Mouse (Mus musculus) testis, adult 2 months (tissue): ENCODE data around the gene Fbxo4. TPM values are rescaled to one million over a fixed set of nuclear protein-coding genes. Genes with fewer than 3 reads are reported as not detected.
A peak's percentile ranks its signal among the peaks of the same experiment; 100 is the strongest.

ENCODE experiments used
- H3K27ac ChIP-seq: fragments of 200-500 bp; 2 replicates; pipeline ENCODE4 v1.5.1; 2012; ENCODE audit warnings: low read depth, low read length; ENCODE audit not compliant: control insufficient read depth, insufficient read depth
- H3K27me3 ChIP-seq: fragments of 200-500 bp; 2 replicates; pipeline ENCODE4 v1.6.1; 2012; ENCODE audit warnings: mild to moderate bottlenecking, low read length, moderate library complexity; ENCODE audit not compliant: control insufficient read depth, insufficient read depth
- H3K36me3 ChIP-seq: fragments of 200-500 bp; 2 replicates; pipeline ENCODE4 v1.6.1; 2012; ENCODE audit warnings: mild to moderate bottlenecking, low read length; ENCODE audit not compliant: control insufficient read depth, insufficient read depth
- H3K4me1 ChIP-seq: fragments of 200-500 bp; 2 replicates; pipeline ENCODE4 v1.6.1; 2012; ENCODE audit warnings: low read length; ENCODE audit not compliant: control insufficient read depth, insufficient read depth
- H3K4me3 ChIP-seq: fragments of 200-500 bp; 2 replicates; pipeline ENCODE4 v1.5.1; 2012; ENCODE audit warnings: low read depth, mild to moderate bottlenecking, low read length, moderate library complexity, mixed read lengths; ENCODE audit not compliant: control insufficient read depth
- CTCF ChIP-seq: fragments of 200-500 bp; IDR thresholded peaks from 2 replicates; pipeline ENCODE4 v1.5.1; 2012; ENCODE audit warnings: low read depth, mild to moderate bottlenecking, inconsistent platforms, low read length, moderate library complexity; ENCODE audit not compliant: control insufficient read depth, insufficient read depth, insufficient replicate concordance
- POLR2A ChIP-seq: fragments of 200-500 bp; IDR thresholded peaks from 2 replicates; pipeline ENCODE4 v1.6.1; 2012; ENCODE audit warnings: low read depth, mild to moderate bottlenecking, inconsistent platforms, low read length, moderate library complexity; ENCODE audit not compliant: control insufficient read depth
- polyA plus RNA-seq: library from polyadenylated mRNA; depleted of rRNA; stranded (reverse); fragments of >200 nt; gene quantifications from 2 replicates; pipeline ENCODE4 v1.2.3, GENCODE M21; 2012

The Fbxo4 gene
- polyA plus RNA-seq, 1 experiment: 8.9 TPM

DNA sequence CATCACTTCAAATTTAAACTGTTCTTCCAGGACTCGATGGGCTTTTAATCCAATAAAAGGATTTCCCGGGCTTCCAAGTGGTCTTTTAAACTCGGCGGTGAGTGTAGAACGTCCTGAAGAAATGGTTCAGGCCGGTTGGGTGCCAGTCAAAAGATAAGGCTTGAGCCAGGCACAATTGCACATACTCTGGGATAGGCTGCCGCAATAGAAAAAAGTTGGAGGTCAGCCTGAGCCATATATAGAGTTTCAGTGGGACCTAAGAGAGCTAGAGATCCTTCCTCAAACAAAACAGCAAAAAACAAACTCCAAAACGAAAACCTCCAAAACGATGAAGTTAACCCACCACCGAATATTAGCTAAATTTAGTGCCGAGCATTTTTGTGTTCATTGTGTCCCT lies 46.1 kb upstream of the Fbxo4 start:
- H3K27ac ChIP-seq: no peak overlapping the region
- TF ChIP-seq POLR2A (no peak), CTCF (no peak)
- H3K4me3 ChIP-seq: no peak overlapping the region
- no peaks in the 10 kb centered on the region for H3K27me3 ChIP-seq
- H3K4me1 ChIP-seq: peaks cover 9% of the 10 kb centered on the region
- H3K36me3 ChIP-seq: no peaks in the 10 kb centered on the region

DNA sequence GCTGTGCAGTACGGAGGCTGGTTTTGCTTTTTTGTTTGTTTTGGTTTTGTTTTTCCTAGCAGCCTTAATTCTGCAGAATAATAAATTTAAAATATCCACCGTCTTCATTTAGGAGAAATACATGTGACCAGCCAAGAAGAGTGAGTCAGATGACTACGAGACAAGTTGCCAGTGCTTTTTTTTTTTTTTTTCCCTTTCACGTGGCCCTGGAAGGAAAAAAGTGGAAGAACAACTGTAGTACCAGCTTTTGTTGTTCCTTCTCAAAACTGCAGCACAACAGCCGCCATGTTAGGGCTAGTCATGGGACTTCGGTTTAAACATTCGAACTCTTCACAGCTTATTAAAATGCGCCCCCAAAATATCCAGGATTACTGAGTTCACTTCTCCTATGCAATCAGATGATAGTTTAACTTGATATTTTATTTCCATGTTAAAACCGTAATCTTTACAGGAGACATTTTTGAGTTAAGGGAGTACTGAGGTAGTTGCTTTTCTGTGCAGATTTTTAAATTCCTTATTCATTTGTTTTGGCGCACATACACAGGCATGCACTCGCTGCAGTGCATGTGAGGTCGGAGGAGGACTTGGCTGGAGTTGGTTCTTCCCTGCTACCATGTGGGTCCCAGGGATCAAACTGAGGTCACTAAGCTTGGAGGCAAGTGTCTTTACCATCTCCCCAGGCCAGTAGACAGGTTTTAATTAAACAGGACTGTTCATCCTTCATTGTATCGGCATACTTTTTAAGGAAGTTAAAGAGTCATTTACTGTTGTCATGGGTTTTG lies 45.5 kb upstream of the Fbxo4 start:
- Histone ChIP-seq H3K36me3 (no peaks in the 10 kb centered on the region), H3K27ac (no peak overlapping the region)
- TF ChIP-seq CTCF: no peak
- TF ChIP-seq POLR2A: no peak

DNA sequence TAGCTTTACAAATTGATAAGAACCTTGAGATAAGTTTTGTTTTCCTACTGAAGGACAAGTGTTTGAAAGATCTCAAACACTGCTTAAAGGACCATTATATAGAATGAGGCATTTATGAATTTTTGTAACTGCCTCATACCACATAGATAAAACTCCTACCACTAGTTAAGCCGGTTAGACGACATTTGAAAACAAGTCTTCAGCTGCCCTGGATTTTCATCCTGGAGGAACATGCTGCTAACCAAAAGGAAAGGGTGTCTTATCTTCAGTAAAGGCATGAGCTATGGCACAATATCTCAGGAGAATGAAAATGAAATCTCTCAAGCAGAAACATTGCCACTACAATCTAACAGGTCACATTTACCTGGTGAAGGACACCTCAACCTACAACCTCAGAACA lies 44.4 kb upstream of the Fbxo4 start:
- Histone ChIP-seq H3K36me3 (no peaks in the 10 kb centered on the region), H3K27me3 (no peaks in the 10 kb centered on the region), H3K4me3 (no peak overlapping the region), H3K27ac (no peak overlapping the region), H3K4me1 (peaks cover 9% of the 10 kb centered on the region)
- TF ChIP-seq CTCF (no peak), POLR2A (no peak)

More for the DNA sequence above, 45.5 kb upstream of the Fbxo4 start:
- Histone ChIP-seq H3K4me1 (peaks cover 9% of the 10 kb centered on the region), H3K27me3 (no peaks in the 10 kb centered on the region), H3K4me3 (no peak overlapping the region)

DNA sequence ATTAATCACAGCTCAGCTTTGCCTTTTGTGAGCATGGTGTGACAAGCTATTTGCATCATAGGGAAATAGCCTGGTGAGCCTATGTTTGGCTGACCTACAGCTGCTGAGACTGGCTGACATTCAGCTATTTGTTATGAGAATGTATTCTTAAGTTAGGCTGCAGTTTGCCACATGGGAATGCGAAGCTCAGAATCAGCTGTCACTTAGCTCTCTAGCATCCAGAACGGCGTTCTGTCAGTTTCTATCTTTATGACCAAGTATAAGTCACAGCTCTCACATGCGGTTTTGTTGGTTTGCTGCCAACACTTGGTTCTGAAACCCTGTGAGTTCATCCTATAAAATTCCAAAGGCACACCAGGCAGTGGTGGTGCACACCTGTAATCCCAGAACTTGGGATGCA lies 41.3 kb upstream of the Fbxo4 start:
- TF ChIP-seq CTCF (no peak), POLR2A (no peak)
- Histone ChIP-seq H3K4me1 (peaks cover 2% of the 10 kb centered on the region; the same call in 1 of the 2 replicates), H3K27me3 (no peaks in the 10 kb centered on the region), H3K27ac (no peak overlapping the region), H3K4me3 (no peak overlapping the region), H3K36me3 (no peaks in the 10 kb centered on the region)

DNA sequence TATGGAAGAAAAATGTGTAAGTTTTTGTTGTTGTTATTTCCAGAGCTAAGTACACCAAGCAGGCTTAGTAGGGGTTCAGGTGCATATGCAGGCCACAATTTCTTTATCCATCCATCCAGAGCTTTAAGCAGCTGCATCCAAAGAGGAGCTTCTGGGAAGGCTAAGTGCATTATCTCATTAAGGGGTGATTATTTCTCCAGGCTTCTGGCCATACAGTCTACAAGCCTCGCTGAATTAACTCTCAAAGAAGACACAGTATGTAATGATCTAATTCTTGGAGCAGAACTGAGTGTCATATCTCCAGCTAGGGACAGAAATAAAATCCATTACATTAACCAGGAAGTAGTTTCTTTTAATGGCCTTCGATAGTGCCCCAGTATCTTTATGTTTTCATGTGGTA lies 34.5 kb upstream of the Fbxo4 start:
- no peaks in the 10 kb centered on the region for H3K36me3 ChIP-seq
- TF ChIP-seq POLR2A (no peak), CTCF (no peak)
- no peaks in the 10 kb centered on the region for H3K27me3 ChIP-seq
- no peak overlapping the region for H3K27ac ChIP-seq
- H3K4me1 ChIP-seq: no peaks in the 10 kb centered on the region
- H3K4me3 ChIP-seq: no peak overlapping the region

DNA sequence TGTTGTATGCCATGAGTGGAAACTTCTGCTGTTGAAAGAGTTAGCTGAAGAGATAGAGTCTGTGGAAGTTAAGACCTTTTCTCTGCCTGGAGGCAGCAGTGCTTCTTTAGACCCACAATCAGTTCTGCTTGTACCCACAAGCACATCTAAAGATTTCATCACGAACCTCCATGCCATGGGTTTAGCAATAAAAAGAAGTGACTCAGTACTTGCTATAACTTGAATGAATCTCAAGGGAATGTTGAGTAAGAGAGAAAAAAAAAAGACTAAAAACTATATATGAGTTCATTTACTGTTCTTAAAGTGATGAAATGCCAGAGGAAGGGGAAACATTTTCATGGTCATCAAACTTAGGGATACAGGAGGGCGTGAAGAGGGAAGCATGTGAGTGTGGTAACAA lies 21.2 kb upstream of the Fbxo4 start:
- Histone ChIP-seq H3K36me3 (no peaks in the 10 kb centered on the region), H3K4me1 (no peaks in the 10 kb centered on the region), H3K27ac (no peak overlapping the region), H3K4me3 (no peak overlapping the region), H3K27me3 (no peaks in the 10 kb centered on the region)
- TF ChIP-seq CTCF: no peak
- TF ChIP-seq POLR2A: no peak

GRCm38 (mm10) chr15:3999144-3999543 lies 19.8 kb upstream of the Fbxo4 start:
- Histone ChIP-seq H3K4me3 (no peak overlapping the region), H3K36me3 (no peaks in the 10 kb centered on the region), H3K27me3 (no peaks in the 10 kb centered on the region), H3K4me1 (no peaks in the 10 kb centered on the region), H3K27ac (no peak overlapping the region)
- no peak for TF ChIP-seq POLR2A
- TF ChIP-seq CTCF: no peak

DNA sequence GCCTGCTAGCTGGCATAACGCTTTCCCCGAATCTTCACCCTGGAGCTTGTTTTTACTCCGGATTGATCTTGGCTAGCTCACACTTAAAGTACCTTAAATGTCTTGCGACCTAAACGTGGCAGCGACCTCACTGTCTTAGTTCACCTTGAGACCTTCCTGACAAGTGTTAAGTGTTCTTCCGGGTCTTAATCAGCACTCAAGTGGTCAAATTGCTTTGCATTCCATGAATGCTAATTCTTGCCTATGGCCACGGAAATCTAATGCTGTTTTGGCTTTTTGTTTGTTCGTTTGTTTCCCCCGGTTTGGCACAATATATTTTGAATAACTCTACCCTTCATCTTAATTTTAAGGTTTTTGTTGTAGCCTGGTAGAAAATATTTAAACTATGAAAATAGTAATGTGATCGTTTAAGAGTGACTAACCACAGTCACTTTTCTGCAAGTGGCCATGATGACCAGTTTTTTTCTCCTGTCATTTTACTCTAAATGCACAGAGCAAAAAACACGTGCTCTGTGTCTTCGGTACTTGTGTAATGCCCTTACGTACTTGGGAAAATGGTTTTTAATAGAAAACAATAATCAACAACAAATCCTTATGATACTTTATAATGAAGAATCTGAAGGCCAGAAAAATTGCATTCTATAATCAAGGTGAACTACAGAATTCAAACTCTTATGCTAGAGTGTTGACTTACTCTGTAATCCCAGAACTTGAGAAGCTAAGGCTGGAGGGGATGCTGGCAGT lies 17.1 kb upstream of the Fbxo4 start:
- no peak for TF ChIP-seq POLR2A
- no peak for TF ChIP-seq CTCF

More for the DNA sequence above, 17.1 kb upstream of the Fbxo4 start:
- Histone ChIP-seq H3K27ac (peak overlapping the region; percentile 98), H3K4me3 (peak overlapping the region; percentile 94), H3K27me3 (no peaks in the 10 kb centered on the region), H3K4me1 (no peaks in the 10 kb centered on the region), H3K36me3 (no peaks in the 10 kb centered on the region; the same call in 1 of the 2 replicates)
